Mouse (Mus musculus) heart, embryonic 15.5 days (tissue): ENCODE measurements at regions not wholly inside any gene's neighbourhood (a gene's known extent, or its start where the extent isn't known, plus 50 kb on each side); places are given as distances from the start of the nearest gene placed in this dataset.

Experiments
- ATAC-seq: fragments of 200-750 bp; cut with Nextera tagmentation; replicated peaks from 2 replicates; pipeline ENCODE4 v1.8.0; 2017; ENCODE audit warnings: low read depth, moderate TSS enrichment; ENCODE audit not compliant: insufficient number of reproducible peaks, insufficient read depth, low FRiP score
- H3K27ac ChIP-seq: fragments of 300-500 bp; sonication (generic); 2 replicates; pipeline ENCODE4 v1.5.1; 2015; ENCODE audit warnings: mild to moderate bottlenecking, inconsistent platforms
- H3K27me3 ChIP-seq: fragments of 300-500 bp; sonication (generic); 2 replicates; pipeline ENCODE4 v1.6.1; 2015; ENCODE audit warnings: inconsistent platforms
- H3K36me3 ChIP-seq: fragments of 300-500 bp; sonication (generic); 2 replicates; pipeline ENCODE4 v1.6.1; 2015; ENCODE audit warnings: mild to moderate bottlenecking, inconsistent platforms
- H3K4me1 ChIP-seq: fragments of 300-500 bp; sonication (generic); replicated peaks from 2 replicates; pipeline ENCODE4 v1.6.1; 2015; ENCODE audit warnings: inconsistent platforms
- H3K4me2 ChIP-seq: fragments of 300-500 bp; sonication (generic); 2 replicates; pipeline ENCODE4 v1.6.1; 2015; ENCODE audit warnings: inconsistent platforms, mild to moderate bottlenecking, moderate library complexity
- H3K4me3 ChIP-seq: fragments of 300-500 bp; sonication (generic); 2 replicates; pipeline ENCODE4 v1.5.1; 2015; ENCODE audit warnings: mild to moderate bottlenecking, inconsistent platforms
- H3K9ac ChIP-seq: fragments of 300-500 bp; sonication (generic); 2 replicates; pipeline ENCODE4 v1.6.1; 2015; ENCODE audit warnings: mild to moderate bottlenecking, inconsistent platforms
- H3K9me3 ChIP-seq: fragments of 300-500 bp; sonication (generic); replicated peaks from 2 replicates; pipeline ENCODE4 v1.6.1; 2016; ENCODE audit warnings: inconsistent platforms
- WGBS: fragments of 180-500 bp; shearing (Covaris S2); methylation state at CpG from one replicate; pipeline ENCODE4 v1.1.7; 2015; ENCODE audit warnings: mixed read lengths; 5-methylcytosine and 5-hydroxymethylcytosine counted together

DNA sequence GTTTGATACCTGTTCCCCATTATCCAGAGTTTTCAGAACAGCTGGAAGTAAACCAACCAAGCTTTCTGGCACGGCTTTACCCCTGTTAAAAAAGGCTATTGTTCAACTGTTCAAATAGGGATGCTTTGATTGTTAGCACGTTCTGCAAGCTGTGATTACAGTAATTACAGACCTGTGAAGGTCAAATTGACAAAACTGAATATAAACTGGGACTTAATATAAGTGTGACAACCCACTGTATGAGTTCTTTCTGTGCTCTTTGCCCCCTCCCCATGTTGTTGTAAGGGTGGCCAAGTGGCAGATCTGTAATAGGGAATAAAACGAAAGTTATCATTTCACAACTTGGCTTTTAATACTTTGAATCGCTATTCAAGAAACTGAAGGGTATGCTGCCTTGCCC, 105.0 kb upstream of the 4933415F23Rik start:
- Histone ChIP-seq H3K4me2 (no peak overlapping the region), H3K36me3 (no peaks in the 10 kb centered on the region), H3K4me3 (no peak overlapping the region), H3K9me3 (no peaks in the 10 kb centered on the region), H3K9ac (no peak overlapping the region), H3K27ac (no peak overlapping the region), H3K27me3 (no peaks in the 10 kb centered on the region), H3K4me1 (peaks cover 6% of the 10 kb centered on the region)
- no peak for ATAC-seq
- WGBS: 74% methylated on average over 4 of the region's 4 CpGs

DNA sequence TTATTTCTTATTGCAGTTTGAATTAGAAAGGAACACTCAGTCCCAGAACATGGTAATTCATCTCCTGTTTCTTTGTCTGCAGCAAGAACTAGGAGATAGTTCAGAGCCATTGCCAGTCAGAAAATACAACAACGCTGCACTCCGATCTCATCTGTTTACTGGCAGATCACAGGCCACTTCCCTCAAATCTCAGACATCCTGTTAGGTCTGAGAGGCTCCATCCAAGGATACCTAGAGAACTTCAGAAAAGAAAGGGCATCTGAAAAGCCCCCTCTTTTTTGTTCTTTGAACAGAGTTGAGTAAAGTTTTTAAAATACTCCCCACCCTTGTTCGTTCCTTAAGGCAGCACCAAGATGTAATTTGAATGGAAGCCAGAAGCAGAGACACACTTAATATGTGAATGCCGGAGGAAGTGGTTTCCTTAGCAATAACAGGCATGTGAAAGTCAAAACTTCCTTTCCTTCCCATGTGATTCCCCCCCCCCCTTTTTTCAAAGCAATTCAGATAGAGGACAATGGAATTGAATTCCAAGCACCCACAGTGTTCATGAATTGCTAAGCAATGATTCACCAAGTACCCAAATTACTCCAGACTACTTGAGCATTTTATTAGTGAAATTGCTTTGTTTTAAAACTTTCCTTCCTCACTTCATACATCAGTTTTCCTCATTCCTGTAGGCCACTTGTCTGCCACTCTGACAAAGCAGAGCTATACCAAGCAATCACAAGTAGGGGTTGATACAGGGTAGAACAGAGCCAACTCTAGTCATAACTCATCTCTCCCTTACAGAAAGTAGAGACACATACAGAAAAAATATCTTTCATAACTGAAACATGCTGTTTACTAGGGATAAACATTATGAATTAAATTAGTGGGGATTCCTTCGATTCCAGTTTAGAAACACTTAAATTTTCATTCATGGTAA, 100.7 kb upstream of the 4933415F23Rik start:
- peaks cover 6% of the 10 kb centered on the region for H3K4me1 ChIP-seq
- no peaks in the 10 kb centered on the region for H3K27me3 ChIP-seq
- 0 out of 2 replicates have a peak, but pooled peaks have one; percentile 43 for ATAC-seq
- no peaks in the 10 kb centered on the region for H3K9me3 ChIP-seq
- H3K36me3 ChIP-seq: no peaks in the 10 kb centered on the region
- peak overlapping the region; percentile 68 for H3K27ac ChIP-seq
- H3K9ac ChIP-seq: no peak overlapping the region
- no peak overlapping the region for H3K4me2 ChIP-seq
- 57% methylated on average over 5 of the region's 5 CpGs for WGBS
- H3K4me3 ChIP-seq: no peak overlapping the region

DNA sequence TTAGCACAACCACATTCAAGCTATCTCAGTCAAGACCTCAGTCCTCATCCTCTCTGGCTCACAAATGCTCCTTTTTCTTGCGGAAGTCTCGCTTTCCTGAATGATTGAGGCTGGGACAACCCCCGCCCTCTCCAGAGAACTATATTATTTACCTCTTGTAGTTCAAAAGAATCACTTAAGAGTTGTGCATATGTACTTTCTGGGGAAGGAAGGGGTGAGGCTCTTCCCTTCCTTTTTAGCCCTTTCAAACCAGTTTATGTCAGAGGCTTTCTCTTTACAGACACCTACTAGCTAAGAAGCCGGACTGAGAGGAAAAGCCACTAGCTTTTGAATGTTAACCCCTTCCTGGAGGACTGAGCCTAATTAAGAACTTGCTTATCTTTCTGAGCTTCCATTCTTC, 98.4 kb upstream of the 4933415F23Rik start:
- 45% methylated on average over 4 of the region's 4 CpGs for WGBS
- peak overlapping the region; percentile 15; the same call in 1 of the 2 replicates for H3K27ac ChIP-seq

DNA sequence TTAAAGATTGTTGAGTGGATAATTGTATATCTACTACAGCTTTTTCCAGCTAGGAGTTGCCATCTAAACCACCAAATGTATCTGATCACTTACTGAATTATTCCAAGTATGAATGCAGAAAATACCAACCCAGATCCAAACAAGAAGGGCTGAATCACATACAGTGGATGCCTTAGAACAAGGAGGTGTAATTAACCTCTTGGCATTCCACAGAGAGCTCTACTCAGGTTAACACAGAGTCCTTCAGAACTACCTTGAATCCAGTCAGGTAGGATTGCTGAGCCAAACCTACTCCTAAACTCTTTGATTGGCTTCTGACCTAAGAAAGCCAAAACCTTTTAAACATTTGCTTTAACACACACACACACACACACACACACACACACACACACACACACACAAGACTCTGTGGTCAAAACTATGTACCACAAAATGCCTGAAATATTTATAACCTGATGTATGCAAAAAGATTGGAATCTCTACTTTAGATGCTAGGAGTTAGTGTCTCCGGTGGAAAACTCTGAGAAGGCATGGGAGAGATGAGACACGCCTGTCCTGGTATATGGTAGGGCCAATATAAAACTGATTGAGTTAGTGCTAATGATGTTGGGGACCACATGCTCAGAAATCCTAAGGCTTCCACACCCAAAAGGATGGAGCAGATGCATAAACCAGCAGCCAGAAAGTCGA, 88.4 kb upstream of the 4933415F23Rik start:
- H3K27ac ChIP-seq: no peak overlapping the region
- ATAC-seq: no peak
- H3K27me3 ChIP-seq: no peaks in the 10 kb centered on the region
- peaks cover 2% of the 10 kb centered on the region; the same call in 1 of the 2 replicates for H3K4me1 ChIP-seq
- H3K4me2 ChIP-seq: no peak overlapping the region
- WGBS: 83% methylated on average over 3 of the region's 3 CpGs
- H3K9me3 ChIP-seq: no peaks in the 10 kb centered on the region
- H3K4me3 ChIP-seq: no peak overlapping the region
- H3K36me3 ChIP-seq: no peaks in the 10 kb centered on the region
- no peak overlapping the region for H3K9ac ChIP-seq

More for the DNA sequence above, 98.4 kb upstream of the 4933415F23Rik start:
- H3K4me2 ChIP-seq: no peak overlapping the region; the same call in 1 of the 2 replicates
- no peaks in the 10 kb centered on the region for H3K27me3 ChIP-seq
- no peaks in the 10 kb centered on the region for H3K36me3 ChIP-seq
- no peak overlapping the region for H3K4me3 ChIP-seq
- no peaks in the 10 kb centered on the region for H3K9me3 ChIP-seq
- H3K9ac ChIP-seq: no peak overlapping the region
- peaks cover 6% of the 10 kb centered on the region for H3K4me1 ChIP-seq
- ATAC-seq: no peak

DNA sequence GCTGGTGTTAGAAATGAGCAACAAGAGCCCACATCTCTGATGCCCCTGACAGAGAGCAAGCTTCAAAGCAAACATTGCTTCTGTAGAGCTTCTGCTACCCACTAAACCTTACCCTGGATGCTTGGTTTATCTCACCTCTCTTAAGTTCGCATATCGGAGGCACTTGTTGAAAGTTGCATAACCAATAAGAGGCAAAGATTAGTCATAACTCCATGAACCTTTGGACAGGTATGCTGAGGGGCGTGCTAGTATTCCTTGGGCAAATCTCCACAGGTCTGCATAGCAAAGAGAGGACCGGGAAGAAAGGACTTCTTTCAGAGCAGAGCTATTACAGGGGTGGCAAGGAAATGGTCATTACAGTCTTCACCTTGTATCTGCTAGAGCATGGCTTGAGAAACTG, 87.7 kb upstream of the 4933415F23Rik start:
- no peak overlapping the region for H3K4me2 ChIP-seq
- H3K9ac ChIP-seq: no peak overlapping the region
- no peaks in the 10 kb centered on the region for H3K36me3 ChIP-seq
- ATAC-seq: no peak
- H3K27ac ChIP-seq: no peak overlapping the region
- no peak overlapping the region for H3K4me3 ChIP-seq
- WGBS: 80% methylated on average over 4 of the region's 4 CpGs
- H3K9me3 ChIP-seq: no peaks in the 10 kb centered on the region
- no peaks in the 10 kb centered on the region for H3K27me3 ChIP-seq
- H3K4me1 ChIP-seq: peaks cover 2% of the 10 kb centered on the region; the same call in 1 of the 2 replicates

GRCm38 (mm10) chr1:23188216-23188615, 86.2 kb upstream of the 4933415F23Rik start:
- Histone ChIP-seq H3K27ac (peak overlapping the region; percentile 93), H3K27me3 (no peaks in the 10 kb centered on the region), H3K9me3 (no peaks in the 10 kb centered on the region), H3K4me2 (peak overlapping the region; percentile 39), H3K4me3 (no peak overlapping the region), H3K36me3 (no peaks in the 10 kb centered on the region), H3K9ac (no peak overlapping the region), H3K4me1 (peaks cover 2% of the 10 kb centered on the region; the same call in 1 of the 2 replicates)
- ATAC-seq: 0 out of 2 replicates have a peak, but pooled peaks have one; percentile 60
- 21% methylated on average over 5 of the region's 5 CpGs for WGBS

DNA sequence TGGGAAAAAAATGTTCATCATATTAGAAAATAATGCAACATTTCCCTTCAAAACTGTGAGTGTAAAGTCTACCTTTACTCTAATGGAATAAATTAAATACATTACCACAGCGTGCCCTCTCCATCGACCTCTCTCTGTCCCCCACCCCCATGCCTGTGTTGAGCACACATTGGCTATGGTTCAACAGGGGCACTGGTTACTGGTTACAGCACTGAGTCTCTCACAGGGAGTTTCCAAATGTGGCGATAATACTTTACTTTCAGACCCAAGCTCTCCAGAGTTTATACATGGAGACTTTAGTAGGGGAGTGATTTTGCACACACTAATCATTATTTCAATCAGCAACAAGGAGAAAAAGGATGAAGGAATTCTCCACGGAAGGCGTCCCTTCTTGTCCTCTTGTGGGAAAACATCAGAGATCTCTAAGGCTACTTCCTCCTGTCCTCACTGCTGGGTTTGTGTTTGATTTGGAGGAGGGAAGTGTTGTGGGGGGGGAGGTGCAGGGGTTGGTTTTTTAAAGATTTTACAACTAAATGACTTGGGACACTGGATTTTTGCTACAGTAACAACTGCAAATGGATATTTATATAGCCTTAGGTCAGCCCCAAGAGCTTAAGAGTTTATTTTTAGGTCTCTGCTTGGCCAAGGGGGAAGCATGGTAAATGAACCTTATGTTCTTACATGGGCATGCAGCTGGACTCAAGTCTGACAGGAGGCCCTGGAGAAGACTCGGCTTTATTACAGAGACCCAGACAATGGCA, 85.6 kb upstream of the 4933415F23Rik start:
- Histone ChIP-seq H3K27me3 (no peaks in the 10 kb centered on the region), H3K4me2 (peak overlapping the region; percentile 39), H3K27ac (peak overlapping the region; percentile 93), H3K9me3 (no peaks in the 10 kb centered on the region), H3K36me3 (no peaks in the 10 kb centered on the region), H3K4me1 (peaks cover 2% of the 10 kb centered on the region; the same call in 1 of the 2 replicates), H3K4me3 (no peak overlapping the region), H3K9ac (no peak overlapping the region)
- 29% methylated on average over 6 of the region's 6 CpGs for WGBS
- ATAC-seq: peak; percentile 90

- Histone ChIP-seq H3K27ac (peak overlapping the region; percentile 58), H3K9ac (no peak overlapping the region), H3K27me3 (no peaks in the 10 kb centered on the region), H3K4me1 (peaks cover 2% of the 10 kb centered on the region; the same call in 1 of the 2 replicates), H3K9me3 (no peaks in the 10 kb centered on the region), H3K4me3 (no peak overlapping the region), H3K4me2 (no peak overlapping the region), H3K36me3 (no peaks in the 10 kb centered on the region)
- no peak for ATAC-seq
- WGBS: 51% methylated on average over 9 of the region's 9 CpGs
Observed at GRCm38 (mm10) chr1:23184728-23185127, 82.7 kb upstream of the 4933415F23Rik start.

- Histone ChIP-seq H3K9me3 (no peaks in the 10 kb centered on the region), H3K4me1 (0 out of 2 replicates have a peak, but pooled peaks cover 2% of the 10 kb centered on the region), H3K9ac (no peak overlapping the region), H3K36me3 (no peaks in the 10 kb centered on the region), H3K4me3 (no peak overlapping the region), H3K4me2 (no peak overlapping the region), H3K27me3 (no peaks in the 10 kb centered on the region), H3K27ac (no peak overlapping the region)
- no peak for ATAC-seq
Observed at GRCm38 (mm10) chr1:23182541-23182940, 80.5 kb upstream of the 4933415F23Rik start.

GRCm38 (mm10) chr1:23178335-23178974, 76.4 kb upstream of the 4933415F23Rik start:
- Histone ChIP-seq H3K9me3 (no peaks in the 10 kb centered on the region), H3K27ac (no peak overlapping the region), H3K4me3 (no peak overlapping the region), H3K27me3 (no peaks in the 10 kb centered on the region), H3K36me3 (no peaks in the 10 kb centered on the region), H3K4me2 (no peak overlapping the region), H3K4me1 (no peaks in the 10 kb centered on the region), H3K9ac (no peak overlapping the region)
- ATAC-seq: no peak
- 80% methylated on average over 6 of the region's 6 CpGs for WGBS
